Comparison of ENCODE assay signal across 17 mouse cellular contexts in the genomic region with DNA sequence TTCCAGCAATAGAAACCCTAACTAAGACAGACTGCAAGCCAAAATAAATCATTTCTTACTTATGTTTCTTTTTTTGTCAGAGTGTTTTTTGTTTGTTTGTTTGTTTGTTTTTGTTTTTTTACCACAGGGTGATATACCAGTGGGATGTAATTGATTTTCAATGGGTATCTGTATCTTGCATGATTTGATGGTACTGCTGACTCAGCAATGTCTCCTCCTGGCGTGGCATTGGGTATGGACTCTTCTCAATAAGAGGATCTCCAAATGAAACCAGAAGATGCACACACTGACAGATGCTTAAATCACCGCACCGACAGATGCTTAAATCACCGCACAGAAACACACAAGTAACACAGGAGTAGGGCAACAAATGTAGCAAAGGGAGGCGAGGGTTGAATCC.
"Had no signal": no experiment of that assay in that cellular context is flagged by ENCODE, and none has a peak within 500 bp of the region (broad histone marks: within the 10 kb centered on the region; RNA-seq: fewer than 3 reads in every experiment).

No protein-coding gene starts in this region.

- H3K27me3 ChIP-seq: neural tube, embryonic 12.5 days; neural tube, embryonic 13.5 days; neural tube, embryonic 15.5 days; stomach, embryonic 15.5 days had no signal

- H3K4me1 ChIP-seq: neural tube, embryonic 12.5 days; neural tube, embryonic 13.5 days; neural tube, embryonic 15.5 days; stomach, embryonic 15.5 days had no signal

- H3K4me2 ChIP-seq: neural tube, embryonic 12.5 days; neural tube, embryonic 13.5 days; neural tube, embryonic 15.5 days; stomach, embryonic 15.5 days had no signal

- H3K27ac ChIP-seq: neural tube, embryonic 12.5 days; neural tube, embryonic 13.5 days; neural tube, embryonic 15.5 days; stomach, embryonic 15.5 days; stomach, postnatal 0 days had no signal

- H3K36me3 ChIP-seq: neural tube, embryonic 12.5 days; neural tube, embryonic 13.5 days; neural tube, embryonic 15.5 days; stomach, embryonic 15.5 days had no signal

- DNase-seq: retina, postnatal 1 day; right cerebral cortex, adult 18-20 months; right cerebral cortex, postnatal 14 days; right cerebral cortex, postnatal 25 days; right cerebral cortex, postnatal 4 days; spleen, adult 18-20 months; thymus, adult 18-20 months; thymus, adult 2 months; thymus, postnatal 14 days; thymus, postnatal 25 days; thymus, postnatal 36 days; thymus, postnatal 4 days had no signal

- H3K9me3 ChIP-seq: neural tube, embryonic 12.5 days; neural tube, embryonic 13.5 days; neural tube, embryonic 15.5 days; stomach, embryonic 15.5 days had no signal

- H3K4me3 ChIP-seq: neural tube, embryonic 12.5 days; neural tube, embryonic 13.5 days; neural tube, embryonic 15.5 days; stomach, embryonic 15.5 days had no signal

- H3K9ac ChIP-seq: neural tube, embryonic 12.5 days; neural tube, embryonic 13.5 days; neural tube, embryonic 15.5 days; stomach, embryonic 15.5 days had no signal
